Mouse (Mus musculus) right cerebral cortex, postnatal 14 days (tissue): ENCODE results near the gene Smap2.
"Not testable (repeated sequence)": the region's sequence is repeated elsewhere in the genome, so short reads cannot be mapped to it uniquely, and the experiment has no call there.

Experiments
- DNase-seq: peaks from one replicate; pipeline ENCODE4 v3.0.0; 2022

Gene Smap2

GRCm38 (mm10) chr4:121016928-121017657, at the start of gene Smap2:
Smap2 (minus strand) TSS chr4:121017247.
- DNase-seq: peak; percentile 99

GRCm38 (mm10) chr4:121065336-121065735, 48.3 kb upstream of the Smap2 start:
- DNase-seq: no peak

GRCm38 (mm10) chr4:121059218-121059617, 42.2 kb upstream of the Smap2 start:
- DNase-seq: not testable (repeated sequence)

GRCm38 (mm10) chr4:121057032-121057431, 40.0 kb upstream of the Smap2 start:
- no peak for DNase-seq

GRCm38 (mm10) chr4:121056342-121056741, 39.3 kb upstream of the Smap2 start:
- peak; percentile 16 for DNase-seq

- peak; percentile 16 for DNase-seq
Measured at GRCm38 (mm10) chr4:121052454-121053323, 35.6 kb upstream of the Smap2 start.

GRCm38 (mm10) chr4:121051863-121052262, 34.8 kb upstream of the Smap2 start:
- no peak for DNase-seq

- no peak for DNase-seq
Measured at GRCm38 (mm10) chr4:121042946-121043345, 25.9 kb upstream of the Smap2 start.

- no peak for DNase-seq
Measured at GRCm38 (mm10) chr4:121042472-121042871, 25.4 kb upstream of the Smap2 start.

GRCm38 (mm10) chr4:121040897-121041671, 24.0 kb upstream of the Smap2 start:
- peak; percentile 73 for DNase-seq

GRCm38 (mm10) chr4:121040323-121040722, 23.3 kb upstream of the Smap2 start:
- DNase-seq: no peak

- no peak for DNase-seq
Measured at GRCm38 (mm10) chr4:121039331-121040115, 22.5 kb upstream of the Smap2 start, which contains the start of gene Col9a2. Col9a2 (plus strand) TSS chr4:121039385.

- DNase-seq: no peak
Measured at GRCm38 (mm10) chr4:121033006-121033405, 16.0 kb upstream of the Smap2 start.

- no peak for DNase-seq
Measured at GRCm38 (mm10) chr4:121031440-121031839, 14.4 kb upstream of the Smap2 start.

GRCm38 (mm10) chr4:121029632-121030031, 12.6 kb upstream of the Smap2 start:
- no peak for DNase-seq

GRCm38 (mm10) chr4:121028659-121029392, 11.8 kb upstream of the Smap2 start:
- peak; percentile 67 for DNase-seq

- DNase-seq: no peak
Measured at GRCm38 (mm10) chr4:121028146-121028545, 11.1 kb upstream of the Smap2 start.

GRCm38 (mm10) chr4:121025681-121026080, 8.6 kb upstream of the Smap2 start:
- no peak for DNase-seq

- no peak for DNase-seq
Measured at GRCm38 (mm10) chr4:121023941-121024340, 6.9 kb upstream of the Smap2 start.

GRCm38 (mm10) chr4:121023464-121023863, 6.4 kb upstream of the Smap2 start:
- DNase-seq: no peak

- no peak for DNase-seq
Measured at GRCm38 (mm10) chr4:121021911-121022310, 4.9 kb upstream of the Smap2 start.
